Comparison of ENCODE assay signal across 10 mouse cellular contexts in genomic region chr6:32479765-32480164, GRCm38 (mm10).
DNase-seq lines count a peak whose midpoint lies in the region; ATAC-seq and TF ChIP-seq lines count a peak whose summit lies in the region.
"Had no signal": no experiment of that assay in that cellular context is flagged by ENCODE, and none has a peak within 500 bp of the region (broad histone marks: within the 10 kb centered on the region; RNA-seq: fewer than 3 reads in every experiment).

No protein-coding gene starts in this region.

- H3K4me1 ChIP-seq in CH12.LX (ENCODE audit: control insufficient read depth in 1 of 2, insufficient read depth in 2 of 2) = peaks cover 6 to 17% of the 10 kb centered on the region in 2 experiments
- H3K4me1 ChIP-seq in liver, embryonic 11.5 days (replicated peaks; ENCODE audit: control insufficient read depth, insufficient read depth, low read length) = peaks cover 22% of the 10 kb centered on the region

- peak overlapping the region; percentile 34; the same call in 1 of the 2 replicates for H3K4me2 ChIP-seq in CH12.LX (ENCODE audit: insufficient read depth, low read depth, poor library complexity, severe bottlenecking)
- peak overlapping the region; percentile 11; the same call in 1 of the 2 replicates for H3K4me2 ChIP-seq in liver, embryonic 11.5 days

- TF ChIP-seq RAD21 in CH12.LX (IDR thresholded peaks at IDR 0.05; ENCODE audit: low read depth, low read length) = no peak

- DNase-seq in gastrocnemius, adult 18-20 months (ENCODE audit: low spot score) = peak; percentile 36
- no peak for DNase-seq in gastrocnemius, postnatal 10 days
- peak; percentile 13 for DNase-seq in kidney, adult 18-20 months
- no peak for DNase-seq in kidney, postnatal 10 days
- peak; percentile 14 for DNase-seq in CH12.LX (ENCODE audit: extremely low read depth)
- DNase-seq in liver, embryonic 11.5 days (ENCODE audit: low spot score) = no peak
- DNase-seq in urinary bladder, adult 2 months (ENCODE audit: low spot score) = no peak
- DNase-seq: B cell, adult 2 months had no signal

- H3K36me3 ChIP-seq in CH12.LX (replicated peaks in 1 of 2; ENCODE audit: control insufficient read depth in 1 of 2, insufficient read depth in 1 of 2, low read length in 1 of 2) = no peaks in the 10 kb centered on the region
- no peaks in the 10 kb centered on the region for H3K36me3 ChIP-seq in liver, embryonic 11.5 days (ENCODE audit: control insufficient read depth, insufficient read depth, low read length)

- no peak for TF ChIP-seq CTCF in CH12.LX (conservative IDR thresholded peaks at IDR 0.05 in 1 of 2, IDR thresholded peaks at IDR 0.05 in 1 of 2; ENCODE audit: low read depth in 2 of 2, low read length in 2 of 2)

- 0 out of 2 replicates have a peak, but pooled peaks have one; percentile 21 for TF ChIP-seq EP300 in CH12.LX (IDR thresholded peaks at IDR 0.05; ENCODE audit: low read length)

- WGBS in liver, embryonic 11.5 days = 56% methylated on average over 2 of the region's 2 CpGs

- in situ Hi-C loops in CH12.LX (cut with MboI; ENCODE audit: low pct_ligation_motif_present, low pct_unique_long_range_greater_than_20kb, low sequenced_read_pairs) = no loop called here

- dilution Hi-C loops in CH12.LX (cut with MboI; ENCODE audit: extremely low pct_ligation_motif_present, extremely low pct_unique_long_range_greater_than_20kb, low sequenced_read_pairs) = no loop called here

- TF ChIP-seq POLR2A in CH12.LX (IDR thresholded peaks at IDR 0.05; ENCODE audit: low read depth, low read length) = no peak

- ATAC-seq in liver, embryonic 11.5 days (replicated peaks; ENCODE audit: low FRiP score) = no peak
- ATAC-seq in monocyte, adult 5-6 weeks (replicated peaks; ENCODE audit: insufficient number of reproducible peaks, low FRiP score, low TSS enrichment, poor library complexity, severe bottlenecking) = no peak

- no peak overlapping the region for H3K9ac ChIP-seq in CH12.LX (ENCODE audit: insufficient read depth, low read depth)
- 0 out of 2 replicates have a peak overlapping the region, but pooled peaks have one; percentile 9 for H3K9ac ChIP-seq in liver, embryonic 11.5 days (ENCODE audit: low read depth, low read length)

- H3K27me3 ChIP-seq in CH12.LX (replicated peaks) = peaks cover 3% of the 10 kb centered on the region
- no peaks in the 10 kb centered on the region for H3K27me3 ChIP-seq in liver, embryonic 11.5 days (replicated peaks; ENCODE audit: control insufficient read depth, insufficient read depth, low read length)

- no peaks in the 10 kb centered on the region for H3K79me2 ChIP-seq in CH12.LX (replicated peaks; ENCODE audit: control insufficient read depth, extremely low read depth, insufficient read depth, poor library complexity, severe bottlenecking)

- no peaks in the 10 kb centered on the region for H3K9me3 ChIP-seq in CH12.LX (replicated peaks; ENCODE audit: low read length)
- H3K9me3 ChIP-seq in liver, embryonic 11.5 days (ENCODE audit: control insufficient read depth, low read length) = no peaks in the 10 kb centered on the region

- no peak overlapping the region for H3K4me3 ChIP-seq in CH12.LX (replicated peaks in 1 of 3; ENCODE audit: low read depth in 2 of 3, low read length in 2 of 3, poor library complexity in 1 of 3)
- no peak overlapping the region for H3K4me3 ChIP-seq in liver, embryonic 11.5 days (ENCODE audit: low read depth, low read length)
- H3K4me3 ChIP-seq: left cerebral cortex, adult 2 months had no signal

- H3K27ac ChIP-seq in CH12.LX (ENCODE audit: insufficient read depth, low read depth) = no peak overlapping the region
- H3K27ac ChIP-seq in liver, embryonic 11.5 days (ENCODE audit: low read depth, low read length) = peak overlapping the region; percentile 57

TF ChIP-seq in CH12.LX, 34 proteins besides CTCF, POLR2A, EP300 and RAD21:
- TF ChIP-seq HCFC1 (IDR thresholded peaks at IDR 0.05; ENCODE audit: low read depth, low read length) (no peak), MEF2A (IDR thresholded peaks at IDR 0.05; ENCODE audit: borderline replicate concordance, low read depth, low read length) (peak; percentile 66), USF1 (IDR thresholded peaks at IDR 0.05; ENCODE audit: low read depth, low read length) (no peak), TCF12 (IDR thresholded peaks at IDR 0.05; ENCODE audit: low read depth, low read length) (no peak), IRF4 (IDR thresholded peaks at IDR 0.05; ENCODE audit: low read depth, low read length) (peak; percentile 58)
TF ChIP-seq in CH12.LX: peak in this region for 2.

Comparison
In these comparisons a context has a peak if more than half of its experiments do, and no peak if none do; other contexts are left out.
1. DNase-seq: peak in gastrocnemius, adult 18-20 months (single experiment), kidney, adult 18-20 months (single experiment) and CH12.LX (single experiment); none in gastrocnemius, postnatal 10 days (single experiment), kidney, postnatal 10 days (single experiment), liver, embryonic 11.5 days (single experiment) and urinary bladder, adult 2 months (single experiment).